14 mouse cellular contexts compared by ENCODE assay signal in genomic region chr15:85043761-85044160, GRCm38 (mm10). TPM values are rescaled to one million over a fixed set of nuclear protein-coding genes. Genes with fewer than 3 reads are reported as not detected.
DNase-seq lines count a peak whose midpoint lies in the region; ATAC-seq and TF ChIP-seq lines count a peak whose summit lies in the region.
"Had no signal": no experiment of that assay in that cellular context is flagged by ENCODE, and none has a peak within 500 bp of the region (broad histone marks: within the 10 kb centered on the region; RNA-seq: fewer than 3 reads in every experiment).

No protein-coding gene starts in this region.

- peaks cover 17% of the 10 kb centered on the region for H3K4me1 ChIP-seq in heart, adult 2 months (ENCODE audit: control insufficient read depth, insufficient read depth, low read length)
- peaks cover 14% of the 10 kb centered on the region for H3K4me1 ChIP-seq in neural tube, embryonic 12.5 days
- H3K4me1 ChIP-seq in midbrain, embryonic 13.5 days (replicated peaks), result peaks cover 33% of the 10 kb centered on the region
- peaks cover 6% of the 10 kb centered on the region; the same call in 1 of the 2 replicates for H3K4me1 ChIP-seq in stomach, postnatal 0 days (replicated peaks; ENCODE audit: control insufficient read depth, insufficient read depth)

- H3K79me2 ChIP-seq in heart, adult 2 months (replicated peaks; ENCODE audit: control insufficient read depth, insufficient read depth, low read length), result no peaks in the 10 kb centered on the region

- intact Hi-C loops in heart, adult 2 months (cut with DNase I), result loop anchor here (2.0 kb wide), 1 partner anchor 41 kb away; no protein-coding TSS in a partner anchor
- intact Hi-C loops in gastrocnemius, postnatal 14 days (cut with DNase I; ENCODE audit: low total_unique reads), result no loop called here

- no peak for TF ChIP-seq EP300 in heart, adult 2 months (IDR thresholded peaks at IDR 0.05; ENCODE audit: insufficient read depth, low read depth, low read length)
- no peak for TF ChIP-seq EP300 in stomach, postnatal 0 days (optimal IDR thresholded peaks at IDR 0.05)

- no peak for TF ChIP-seq POLR2A in heart, adult 2 months (IDR thresholded peaks at IDR 0.05; ENCODE audit: insufficient read depth, low read depth, low read length)

- no peaks in the 10 kb centered on the region for H3K27me3 ChIP-seq in heart, adult 2 months (ENCODE audit: control insufficient read depth, insufficient read depth, low read length)
- no peaks in the 10 kb centered on the region for H3K27me3 ChIP-seq in neural tube, embryonic 12.5 days (replicated peaks)
- no peaks in the 10 kb centered on the region for H3K27me3 ChIP-seq in midbrain, embryonic 13.5 days
- no peaks in the 10 kb centered on the region for H3K27me3 ChIP-seq in stomach, postnatal 0 days (ENCODE audit: control insufficient read depth, insufficient read depth, low read length)
- H3K27me3 ChIP-seq: heart, embryonic 12.5 days had no signal

- peak; percentile 91 for DNase-seq in heart, adult 11 months
- no peak for DNase-seq in heart, adult 2 months
- DNase-seq in neural tube, embryonic 10.5 days (ENCODE audit: extremely low spot score, low spot score), result no peak
- no peak for DNase-seq in stomach, postnatal 0 days (ENCODE audit: low spot score)
- DNase-seq in gastrocnemius, postnatal 14 days, result no peak
- DNase-seq in spleen, postnatal 4 days (ENCODE audit: low spot score in 2 of 2), result no peak
- DNase-seq: cerebellum, adult 2 months; lung, postnatal 36 days had no signal

- no peak overlapping the region for H3K4me3 ChIP-seq in heart, adult 2 months
- H3K4me3 ChIP-seq in neural tube, embryonic 12.5 days, result no peak overlapping the region
- H3K4me3 ChIP-seq in midbrain, embryonic 13.5 days (replicated peaks), result no peak overlapping the region
- no peak overlapping the region for H3K4me3 ChIP-seq in stomach, postnatal 0 days (ENCODE audit: low read depth, low read length)
- H3K4me3 ChIP-seq: heart, embryonic 12.5 days had no signal

- no peak overlapping the region for H3K9ac ChIP-seq in heart, adult 2 months (ENCODE audit: low read depth, low read length)
- 0 out of 2 replicates have a peak overlapping the region, but pooled peaks have one; percentile 17 for H3K9ac ChIP-seq in neural tube, embryonic 12.5 days
- H3K9ac ChIP-seq in midbrain, embryonic 13.5 days (replicated peaks), result peak overlapping the region; percentile 2; the same call in 1 of the 2 replicates
- peak overlapping the region; percentile 50 for H3K9ac ChIP-seq in stomach, postnatal 0 days (ENCODE audit: low read length)
- H3K9ac ChIP-seq: heart, embryonic 12.5 days had no signal

- no peak for TF ChIP-seq CTCF in heart, adult 2 months (IDR thresholded peaks at IDR 0.05)
- TF ChIP-seq CTCF in stomach, postnatal 0 days (IDR thresholded peaks at IDR 0.05; ENCODE audit: low read depth), result no peak

- H3K4me2 ChIP-seq in neural tube, embryonic 12.5 days (replicated peaks), result no peak overlapping the region; the same call in 1 of the 2 replicates
- H3K4me2 ChIP-seq in midbrain, embryonic 13.5 days (replicated peaks), result no peak overlapping the region
- H3K4me2 ChIP-seq in stomach, postnatal 0 days (replicated peaks; ENCODE audit: low read depth), result peak overlapping the region; percentile 32
- H3K4me2 ChIP-seq: heart, embryonic 12.5 days; liver, embryonic 11.5 days had no signal

- no peaks in the 10 kb centered on the region for H3K36me3 ChIP-seq in heart, adult 2 months (ENCODE audit: control insufficient read depth, insufficient read depth, low read length)
- peaks cover 24% of the 10 kb centered on the region for H3K36me3 ChIP-seq in neural tube, embryonic 12.5 days
- peaks cover 32% of the 10 kb centered on the region for H3K36me3 ChIP-seq in midbrain, embryonic 13.5 days
- H3K36me3 ChIP-seq in stomach, postnatal 0 days (ENCODE audit: control insufficient read depth, insufficient read depth, low read length), result peaks cover 21% of the 10 kb centered on the region

- ATAC-seq in neural tube, embryonic 12.5 days (ENCODE audit: low FRiP score, low read depth), result no peak
- ATAC-seq in midbrain, embryonic 13.5 days, result no peak
- ATAC-seq in stomach, postnatal 0 days (ENCODE audit: low FRiP score, low TSS enrichment), result no peak

- no peak overlapping the region for H3K27ac ChIP-seq in heart, adult 2 months
- no peak overlapping the region for H3K27ac ChIP-seq in neural tube, embryonic 12.5 days
- no peak overlapping the region for H3K27ac ChIP-seq in midbrain, embryonic 13.5 days
- peak overlapping the region; percentile 86; the same call in 1 of the 2 replicates for H3K27ac ChIP-seq in stomach, postnatal 0 days (replicated peaks)

- H3K9me3 ChIP-seq in neural tube, embryonic 12.5 days, result no peaks in the 10 kb centered on the region
- no peaks in the 10 kb centered on the region for H3K9me3 ChIP-seq in midbrain, embryonic 13.5 days
- H3K9me3 ChIP-seq in stomach, postnatal 0 days (ENCODE audit: control insufficient read depth, low read length), result no peaks in the 10 kb centered on the region
- H3K9me3 ChIP-seq: G1E; heart, embryonic 12.5 days had no signal

- 90% methylated on average over 5 of the region's 5 CpGs for WGBS in heart, adult 2 months
- WGBS in neural tube, embryonic 12.5 days, result 87% methylated on average over 5 of the region's 5 CpGs
- WGBS in midbrain, embryonic 13.5 days, result 74% methylated on average over 5 of the region's 5 CpGs
- WGBS in stomach, postnatal 0 days, result 72% methylated on average over 5 of the region's 5 CpGs

RNA-seq across cellular contexts. Expression of gene Fam118a, which starts 15.0 kb away (rescaled TPM):
- total RNA-seq in heart, adult 2 months (2021), result 1 to 10 TPM; 6.1 to 6.3 TPM
- polyA plus RNA-seq in heart, adult 2 months (2012; rRNA removed), result 4.7 and 6.3 TPM in 2 replicates
- 23.9 and 26.0 TPM in 2 replicates for polyA plus RNA-seq in neural tube, embryonic 12.5 days (2016; fragmentation: Nextera tagmentation; extraction: Ambion mirVana)
- polyA plus RNA-seq in midbrain, embryonic 13.5 days (2015; fragmentation: Nextera tagmentation; extraction: Ambion mirVana), result 24.4 and 26.0 TPM in 2 replicates
- polyA plus RNA-seq in stomach, postnatal 0 days (2015; fragmentation: Nextera tagmentation; extraction: Ambion mirVana), result 18.3 and 20.1 TPM in 2 replicates
- total RNA-seq in gastrocnemius, postnatal 14 days (2021), result 1 to 10 TPM; 5.1 to 5.3 TPM

RNA-seq across cellular contexts. Expression of gene Upk3a, which starts 26.8 kb away (rescaled TPM):
- not detected for total RNA-seq in heart, adult 2 months (2021)
- polyA plus RNA-seq in heart, adult 2 months (2012; rRNA removed), result 0.39 TPM in 1 of 2 replicates, not detected in the other
- 0.53 and 0.61 TPM in 2 replicates for polyA plus RNA-seq in neural tube, embryonic 12.5 days (2016; fragmentation: Nextera tagmentation; extraction: Ambion mirVana)
- 0.39 and 0.43 TPM in 2 replicates for polyA plus RNA-seq in midbrain, embryonic 13.5 days (2015; fragmentation: Nextera tagmentation; extraction: Ambion mirVana)
- 5.7 and 7.0 TPM in 2 replicates for polyA plus RNA-seq in stomach, postnatal 0 days (2015; fragmentation: Nextera tagmentation; extraction: Ambion mirVana)
- total RNA-seq in gastrocnemius, postnatal 14 days (2021), result not detected
- total RNA-seq: G1E; layer of hippocampus, postnatal 14 days had no signal
- polyA plus RNA-seq: G1E; heart, embryonic 12.5 days; liver, embryonic 11.5 days had no signal

RNA-seq across cellular contexts. Expression of gene 5031439G07Rik, which starts 55.4 kb away (rescaled TPM):
- total RNA-seq in heart, adult 2 months (2021), result 10 to 100 TPM; 28.9 to 36.1 TPM
- polyA plus RNA-seq in heart, adult 2 months (2012; rRNA removed), result 13.1 and 15.8 TPM in 2 replicates
- polyA plus RNA-seq in neural tube, embryonic 12.5 days (2016; fragmentation: Nextera tagmentation; extraction: Ambion mirVana), result 28.6 and 35.3 TPM in 2 replicates
- polyA plus RNA-seq in midbrain, embryonic 13.5 days (2015; fragmentation: Nextera tagmentation; extraction: Ambion mirVana), result 17.4 and 19.0 TPM in 2 replicates
- polyA plus RNA-seq in stomach, postnatal 0 days (2015; fragmentation: Nextera tagmentation; extraction: Ambion mirVana), result 6.6 and 14.7 TPM in 2 replicates
- 10 to 100 TPM; 26.4 to 35.9 TPM for total RNA-seq in gastrocnemius, postnatal 14 days (2021)
